Mouse (Mus musculus): ENCODE data around the gene Ceacam20. TPM values are rescaled to one million over a fixed set of nuclear protein-coding genes. Genes with fewer than 3 reads are reported as not detected.
"Not testable (repeated sequence)": the region's sequence is repeated elsewhere in the genome, so short reads cannot be mapped to it uniquely, and the experiment has no call there.

The Ceacam20 gene
- not detected in 2 replicates for polyA plus RNA-seq (2015; fragmentation: Nextera tagmentation; extraction: Ambion mirVana)

DNA sequence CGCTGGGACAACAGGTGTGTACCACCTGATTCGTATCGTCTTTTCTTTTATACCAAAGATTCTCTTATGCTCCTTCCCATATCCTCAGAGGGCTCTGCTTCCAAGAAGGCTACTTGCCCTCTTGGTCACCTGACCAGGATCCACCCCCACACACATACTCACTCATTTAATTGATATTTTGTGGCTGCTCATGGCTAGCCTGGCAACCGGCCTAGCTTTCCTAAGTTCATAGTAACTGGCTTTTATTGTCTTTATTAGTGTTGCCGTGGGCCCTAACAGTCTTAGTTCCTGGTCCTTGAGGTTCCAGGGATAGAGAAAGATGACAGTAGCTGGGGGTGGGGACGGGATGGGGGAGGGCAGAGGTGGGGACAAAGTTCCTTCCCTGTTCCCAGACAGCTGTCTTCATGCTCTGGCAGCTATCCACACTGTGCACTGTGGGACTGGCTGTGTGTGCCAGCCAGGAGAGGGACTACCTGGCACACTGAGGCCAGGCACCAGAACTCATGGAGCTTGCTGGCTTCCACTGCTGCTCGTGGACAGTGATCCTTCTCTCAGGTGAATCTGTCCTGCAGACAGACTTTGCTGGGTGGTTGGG, at the start of gene Ceacam20:
Gene Ceacam20 (plus strand): TSS at position 428 of the 595 bp plus-strand sequence.
- peaks cover 6% of the 10 kb centered on the region; the same call in 1 of the 2 replicates for H3K9me3 ChIP-seq (replicated peaks)
- 59% methylated on average over 7 of the region's 7 CpGs for WGBS (ENCODE audit: insufficient replicate concordance)
- H3K4me1 ChIP-seq (replicated peaks) = no peaks in the 10 kb centered on the region
- no peak within 1 kb of the TSS for H3K4me3 ChIP-seq (replicated peaks)
- H3K27ac ChIP-seq = no peak within 1 kb of the TSS
- no peak within 1 kb of the TSS for H3K9ac ChIP-seq
- DNase-seq (no peak), ATAC-seq (ENCODE audit: low read depth) (no peak)
- no peaks in the 10 kb centered on the region for H3K27me3 ChIP-seq
- no peaks in the 10 kb centered on the region for H3K36me3 ChIP-seq
- no peak within 1 kb of the TSS for H3K4me2 ChIP-seq

DNA sequence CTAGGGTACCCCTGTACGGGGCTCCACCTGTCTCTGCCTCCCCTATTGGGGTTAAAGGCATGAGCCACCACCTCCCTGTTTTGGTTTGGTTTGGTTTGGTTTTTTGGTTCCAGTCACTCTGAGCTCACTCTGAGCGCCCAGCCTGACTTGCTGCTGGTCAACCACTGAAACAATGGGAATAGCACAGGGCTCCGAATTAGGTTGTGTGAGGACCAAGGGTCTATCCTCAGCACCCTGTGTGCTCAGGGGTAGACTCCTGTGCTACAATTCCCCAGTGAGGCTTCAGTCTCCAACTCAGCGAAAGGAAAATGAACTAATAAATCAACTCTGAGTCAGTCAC, 45.1 kb upstream of the Ceacam20 start:
- Histone ChIP-seq H3K27ac (no peak overlapping the region), H3K27me3 (no peaks in the 10 kb centered on the region)

DNA sequence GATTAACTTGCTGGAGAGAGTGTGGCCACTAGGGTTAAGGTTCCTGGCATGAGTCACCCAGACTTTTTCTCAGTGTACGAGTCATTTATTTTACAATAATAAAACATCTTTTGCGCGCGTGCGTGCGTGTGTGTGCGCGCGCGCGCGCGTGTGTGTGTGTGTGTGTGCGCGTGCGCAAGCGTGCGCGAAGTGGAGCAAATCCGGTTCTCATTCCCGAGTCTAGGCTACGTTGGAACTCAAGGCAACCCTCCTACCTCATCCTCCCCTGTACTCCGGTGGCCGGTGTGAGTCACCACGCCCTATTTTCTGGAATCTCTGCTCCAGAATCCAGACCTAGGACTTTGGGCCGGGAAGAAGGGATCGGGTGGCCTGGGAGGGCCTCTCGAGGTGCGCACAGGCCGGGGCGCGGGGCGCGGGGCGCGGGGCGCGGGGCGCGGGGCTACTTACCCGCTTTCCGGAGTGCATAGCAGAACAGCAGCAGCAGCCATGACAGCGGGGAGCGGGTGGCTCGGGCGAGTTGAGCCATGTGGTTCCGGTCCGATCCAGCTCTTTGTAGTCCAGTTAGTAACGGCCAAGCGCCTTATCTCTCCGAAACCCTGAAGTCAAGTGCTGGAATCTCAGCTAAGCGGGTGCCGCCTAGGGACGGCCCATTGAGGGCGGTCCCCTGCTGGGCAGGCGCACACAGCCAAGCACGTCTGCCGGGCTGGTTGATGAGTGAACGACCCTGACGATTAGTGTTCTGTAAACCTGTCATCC, 44.5 kb upstream of the Ceacam20 start, which contains the start of gene Pvr:
Gene Pvr (minus strand): TSS at position 655 of the 756 bp plus-strand sequence.
- Histone ChIP-seq H3K27me3 (no peaks in the 10 kb centered on the region), H3K4me2 (peak within 1 kb of the TSS; percentile 70), H3K4me1 (replicated peaks) (peaks cover 7% of the 10 kb centered on the region), H3K36me3 (0 out of 2 replicates have a peak, but pooled peaks cover 11% of the 10 kb centered on the region), H3K27ac (no peak within 1 kb of the TSS), H3K4me3 (replicated peaks) (peak within 1 kb of the TSS; percentile 63), H3K9me3 (replicated peaks) (no peaks in the 10 kb centered on the region), H3K9ac (peak within 1 kb of the TSS; percentile 59)
- DNase-seq = no peak
- ATAC-seq (ENCODE audit: low read depth) = peak; percentile 81
- WGBS (ENCODE audit: insufficient replicate concordance) = under 1% methylated on average over 60 of the region's 60 CpGs

More for the DNA sequence above, 45.1 kb upstream of the Ceacam20 start:
- Histone ChIP-seq H3K9ac (peak overlapping the region; percentile 59; the same call in 1 of the 2 replicates), H3K9me3 (replicated peaks) (no peaks in the 10 kb centered on the region), H3K4me2 (peak overlapping the region; percentile 70), H3K4me3 (replicated peaks) (peak overlapping the region; percentile 63), H3K36me3 (0 out of 2 replicates have a peak, but pooled peaks cover 14% of the 10 kb centered on the region), H3K4me1 (replicated peaks) (peaks cover 7% of the 10 kb centered on the region)
- DNase-seq (no peak), ATAC-seq (ENCODE audit: low read depth) (no peak)
- 20% methylated on average over 4 of the region's 4 CpGs for WGBS (ENCODE audit: insufficient replicate concordance)

DNA sequence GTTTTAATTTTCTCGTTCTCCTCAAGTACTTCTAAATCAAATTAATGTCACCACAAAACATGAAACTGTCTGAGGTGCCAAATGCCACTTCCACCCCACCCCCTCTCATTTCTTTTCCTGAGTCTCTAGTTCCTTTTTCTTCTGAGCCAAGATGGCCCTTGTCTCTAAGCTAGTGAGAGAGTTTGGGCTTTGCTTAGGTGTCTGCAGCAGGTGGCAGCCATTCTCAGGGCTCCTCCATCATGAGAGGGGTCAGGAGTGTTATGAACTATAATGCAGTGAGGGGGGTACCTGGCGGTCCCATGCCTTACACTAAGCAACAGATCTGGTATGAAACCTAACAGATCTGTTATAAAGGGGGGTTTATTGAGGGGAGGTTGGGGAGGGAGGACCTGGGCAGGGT, 41.9 kb upstream of the Ceacam20 start:
- ATAC-seq (ENCODE audit: low read depth) = no peak
- H3K4me3 ChIP-seq (replicated peaks) = no peak overlapping the region
- no peak overlapping the region for H3K27ac ChIP-seq
- H3K9me3 ChIP-seq (replicated peaks) = no peaks in the 10 kb centered on the region
- H3K4me2 ChIP-seq = no peak overlapping the region
- no peak overlapping the region for H3K9ac ChIP-seq
- H3K36me3 ChIP-seq = no peaks in the 10 kb centered on the region
- DNase-seq = no peak
- WGBS (ENCODE audit: insufficient replicate concordance) = 22% methylated on average over 2 of the region's 2 CpGs
- peaks cover 7% of the 10 kb centered on the region for H3K4me1 ChIP-seq (replicated peaks)
- no peaks in the 10 kb centered on the region for H3K27me3 ChIP-seq

DNA sequence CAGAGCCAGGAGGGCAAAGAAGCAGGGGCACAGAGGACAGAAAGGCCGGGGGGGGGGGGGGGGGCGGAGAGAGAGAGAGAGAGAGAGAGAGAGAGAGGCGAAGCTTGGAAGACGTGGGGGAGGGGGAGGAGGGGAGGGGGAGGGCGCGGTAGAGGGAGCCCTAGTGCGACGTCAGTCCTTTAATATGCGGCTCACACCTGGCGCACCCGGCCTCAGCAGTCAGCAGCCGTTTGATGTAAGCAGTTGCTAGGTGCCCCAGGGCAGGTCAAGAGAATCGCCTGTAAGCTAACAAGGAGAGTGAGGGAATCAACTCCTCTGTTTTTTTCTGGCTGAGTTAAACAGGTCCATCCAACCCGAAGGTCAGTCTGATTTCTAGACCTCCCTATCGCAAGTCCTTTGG, 41.4 kb upstream of the Ceacam20 start:
- ATAC-seq (ENCODE audit: low read depth) (no peak), DNase-seq (no peak)
- no peaks in the 10 kb centered on the region for H3K36me3 ChIP-seq
- no peak overlapping the region for H3K4me3 ChIP-seq (replicated peaks)
- WGBS (ENCODE audit: insufficient replicate concordance) = 21% methylated on average over 11 of the region's 15 CpGs
- no peaks in the 10 kb centered on the region for H3K9me3 ChIP-seq (replicated peaks)
- peaks cover 7% of the 10 kb centered on the region for H3K4me1 ChIP-seq (replicated peaks)
- no peaks in the 10 kb centered on the region for H3K27me3 ChIP-seq
- H3K9ac ChIP-seq = no peak overlapping the region
- H3K27ac ChIP-seq = no peak overlapping the region
- no peak overlapping the region for H3K4me2 ChIP-seq

DNA sequence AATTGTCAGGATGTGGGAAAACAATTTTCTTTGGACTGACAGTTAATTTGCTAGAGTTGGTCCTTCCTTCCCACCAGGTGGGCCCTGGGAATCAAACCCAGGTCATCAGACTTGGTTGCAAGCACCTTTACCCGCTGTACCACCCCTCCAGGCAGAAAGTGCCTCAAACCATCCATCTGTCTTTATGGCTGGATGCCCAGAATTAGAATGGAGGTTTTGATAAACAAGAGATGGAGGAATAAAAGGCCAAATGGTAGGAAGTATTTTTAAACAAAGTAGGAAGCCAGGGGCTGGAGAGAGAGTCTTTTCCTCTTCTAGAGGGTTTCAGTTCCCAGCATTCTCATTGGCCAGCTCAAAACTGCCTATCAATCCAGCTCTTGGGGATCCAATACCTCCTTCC, 39.8 kb upstream of the Ceacam20 start:
- H3K36me3 ChIP-seq = no peaks in the 10 kb centered on the region
- ATAC-seq (ENCODE audit: low read depth) (no peak), DNase-seq (no peak)
- H3K27ac ChIP-seq = no peak overlapping the region
- no peak overlapping the region for H3K4me3 ChIP-seq (replicated peaks)
- no peaks in the 10 kb centered on the region for H3K9me3 ChIP-seq (replicated peaks)
- no peaks in the 10 kb centered on the region for H3K27me3 ChIP-seq
- no peak overlapping the region for H3K4me2 ChIP-seq
- no peak overlapping the region for H3K9ac ChIP-seq
- WGBS (ENCODE audit: insufficient replicate concordance) = 59% methylated on average over 1 of the region's 1 CpGs
- no peaks in the 10 kb centered on the region; the same call in none of the 2 replicates for H3K4me1 ChIP-seq (replicated peaks)

DNA sequence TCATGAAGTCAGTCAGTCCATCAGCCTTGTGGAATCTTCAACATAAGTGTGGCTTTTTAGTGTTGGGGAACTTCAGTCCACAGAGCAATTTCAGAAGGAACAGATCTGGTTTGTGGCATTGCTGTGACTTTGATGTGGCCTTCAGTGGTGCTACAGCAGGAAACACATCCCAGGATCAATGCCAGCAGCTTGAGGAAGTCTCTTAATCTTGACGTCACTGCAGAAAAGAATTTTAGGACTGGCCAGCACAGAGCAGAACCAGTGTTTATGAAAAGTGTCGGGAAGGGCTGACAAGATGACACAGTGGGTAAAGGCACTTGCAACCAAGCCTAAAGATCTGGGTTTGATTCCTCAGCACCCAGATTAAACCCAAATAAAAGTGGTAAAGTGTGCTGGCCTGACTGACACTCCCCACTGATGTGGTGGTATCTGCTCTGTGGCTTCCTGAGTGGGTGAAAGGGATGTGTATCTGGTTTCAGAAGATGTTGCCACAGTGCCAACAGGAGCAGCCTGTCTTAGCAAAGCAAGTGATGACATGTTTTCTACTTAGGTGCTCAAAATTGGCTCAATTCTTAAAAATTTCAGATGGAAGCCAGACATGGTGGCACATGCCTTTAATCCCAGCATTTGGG, 38.2 kb upstream of the Ceacam20 start:
- H3K9me3 ChIP-seq (replicated peaks) = no peaks in the 10 kb centered on the region
- DNase-seq = no peak

DNA sequence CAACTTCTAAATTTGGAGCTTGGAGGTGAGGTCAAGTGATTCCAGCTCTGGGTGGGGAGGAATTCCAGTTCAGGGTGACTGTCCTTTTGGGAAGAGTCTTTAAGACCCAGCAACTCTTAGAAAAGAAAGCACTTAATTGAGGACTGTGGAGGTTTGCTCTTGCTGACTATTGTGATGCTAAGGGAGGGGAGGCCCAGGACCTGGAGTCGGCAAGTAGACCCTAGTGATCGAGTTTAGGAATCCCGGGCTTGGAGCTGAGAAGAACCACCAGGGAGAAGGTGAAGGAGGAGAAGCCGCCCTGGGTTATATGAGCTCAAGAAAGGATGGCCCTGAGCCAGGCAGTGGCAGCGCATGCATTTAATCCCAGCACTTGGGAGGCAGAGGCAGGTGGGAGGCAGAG, 36.7 kb upstream of the Ceacam20 start:
- Histone ChIP-seq H3K4me2 (no peak overlapping the region), H3K27me3 (peaks cover 12% of the 10 kb centered on the region; the same call in 1 of the 2 replicates), H3K36me3 (no peaks in the 10 kb centered on the region), H3K4me1 (replicated peaks) (peaks cover 9% of the 10 kb centered on the region), H3K27ac (no peak overlapping the region), H3K9ac (no peak overlapping the region), H3K4me3 (replicated peaks) (no peak overlapping the region), H3K9me3 (replicated peaks) (no peaks in the 10 kb centered on the region)
- ATAC-seq (ENCODE audit: low read depth) = no peak
- DNase-seq = no peak
- WGBS (ENCODE audit: insufficient replicate concordance) = 62% methylated on average over 5 of the region's 5 CpGs

More for the DNA sequence above, 38.2 kb upstream of the Ceacam20 start:
- 23% methylated on average over 2 of the region's 2 CpGs for WGBS (ENCODE audit: insufficient replicate concordance)
- H3K4me3 ChIP-seq (replicated peaks) = no peak overlapping the region
- ATAC-seq (ENCODE audit: low read depth) = no peak
- no peaks in the 10 kb centered on the region; the same call in 1 of the 2 replicates for H3K4me1 ChIP-seq (replicated peaks)
- no peak overlapping the region for H3K4me2 ChIP-seq
- no peaks in the 10 kb centered on the region for H3K36me3 ChIP-seq
- H3K9ac ChIP-seq = no peak overlapping the region
- H3K27ac ChIP-seq = no peak overlapping the region
- peaks cover 6% of the 10 kb centered on the region; the same call in 1 of the 2 replicates for H3K27me3 ChIP-seq

DNA sequence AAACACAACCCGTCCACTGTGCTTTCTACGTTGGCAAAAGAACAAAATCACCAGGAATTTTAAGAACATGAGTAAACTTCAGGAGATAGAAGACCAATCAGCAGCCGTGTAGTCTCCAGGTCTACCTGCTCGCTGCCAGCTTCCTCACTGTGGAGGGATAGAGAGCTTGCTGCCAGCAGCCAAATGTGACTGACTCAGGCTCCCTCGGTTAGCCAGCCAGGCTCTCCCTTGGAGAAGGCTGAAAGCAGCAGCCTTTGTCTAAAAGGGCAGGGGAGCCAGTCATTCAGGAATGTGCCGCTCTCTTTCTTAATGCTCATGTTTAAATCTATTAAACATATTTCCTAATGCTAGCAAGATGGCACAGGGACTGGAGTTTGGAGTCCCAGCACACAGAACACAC, 34.7 kb upstream of the Ceacam20 start:
- not testable (repeated sequence) for H3K9me3 ChIP-seq (replicated peaks); DNase-seq; H3K36me3 ChIP-seq; ATAC-seq (ENCODE audit: low read depth); H3K9ac ChIP-seq; H3K27ac ChIP-seq; H3K4me2 ChIP-seq; H3K4me3 ChIP-seq (replicated peaks)
- H3K27me3 ChIP-seq = peaks cover 12% of the 10 kb centered on the region; the same call in 1 of the 2 replicates
- peaks cover 16% of the 10 kb centered on the region; the same call in 1 of the 2 replicates for H3K4me1 ChIP-seq (replicated peaks)
- 65% methylated on average over 6 of the region's 6 CpGs for WGBS (ENCODE audit: insufficient replicate concordance)

DNA sequence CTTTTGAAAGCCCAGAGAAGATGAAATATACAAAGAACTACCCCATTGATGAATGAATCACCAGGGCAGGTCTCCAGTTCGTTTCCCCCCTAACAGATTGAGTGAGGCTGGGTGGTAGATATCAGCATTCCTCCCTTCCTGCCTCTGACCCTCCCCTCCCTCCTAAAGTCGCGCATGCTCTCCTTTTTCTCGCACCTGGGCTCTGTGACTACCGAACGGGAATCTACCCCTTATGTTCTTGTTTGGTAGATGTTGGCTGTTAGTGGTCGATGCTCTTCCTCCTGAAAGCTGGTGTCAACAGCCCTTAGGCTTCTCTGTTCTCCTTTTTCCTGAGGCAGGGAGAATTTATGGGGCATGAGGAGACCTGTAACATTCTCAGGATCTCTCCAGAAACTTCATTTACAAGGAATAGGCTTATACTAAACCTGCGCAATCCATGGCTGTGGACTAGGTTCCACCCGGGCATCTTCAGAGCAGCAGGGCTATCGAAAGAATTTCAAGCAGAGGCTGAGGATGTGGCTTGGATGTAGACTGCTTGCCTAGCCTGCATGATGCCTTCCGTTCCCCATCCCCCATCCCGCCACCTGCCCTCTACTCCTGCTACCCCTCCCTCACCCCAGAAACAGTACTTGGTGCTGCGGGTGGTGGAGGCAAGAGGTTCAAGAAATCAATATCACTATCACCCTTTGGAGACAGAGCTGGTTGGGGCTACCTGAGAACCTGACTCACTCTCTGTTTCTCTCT, 32.9 kb upstream of the Ceacam20 start:
- no peak for ATAC-seq (ENCODE audit: low read depth)
- Histone ChIP-seq H3K27ac (no peak overlapping the region), H3K4me3 (replicated peaks) (no peak overlapping the region), H3K9me3 (replicated peaks) (no peaks in the 10 kb centered on the region), H3K9ac (no peak overlapping the region), H3K4me1 (replicated peaks) (peaks cover 16% of the 10 kb centered on the region; the same call in 1 of the 2 replicates), H3K36me3 (no peaks in the 10 kb centered on the region), H3K4me2 (no peak overlapping the region), H3K27me3 (peaks cover 12% of the 10 kb centered on the region; the same call in 1 of the 2 replicates)
- no peak for DNase-seq
- 10% methylated on average over 13 of the region's 13 CpGs for WGBS (ENCODE audit: insufficient replicate concordance)

All from liver, embryonic 13.5 days (tissue).